Mouse (Mus musculus): ENCODE data around the gene Becn1.

GRCm38 (mm10) chr11:101327311-101327710 is 25.2 kb upstream of the Becn1 start:
- TF ChIP-seq CTCF (IDR thresholded peaks at IDR 0.05) (no peak), EP300 (IDR thresholded peaks at IDR 0.05) (no peak)

All from lung, postnatal 0 days (tissue).